Mouse (Mus musculus): Measurements from ENCODE around the gene Def6. TPM values are rescaled to one million over a fixed set of nuclear protein-coding genes. Genes with fewer than 3 reads are reported as not detected.

Gene Def6
- polyA plus RNA-seq, 1 experiment from 2014 or later, result 9.0 TPM

DNA sequence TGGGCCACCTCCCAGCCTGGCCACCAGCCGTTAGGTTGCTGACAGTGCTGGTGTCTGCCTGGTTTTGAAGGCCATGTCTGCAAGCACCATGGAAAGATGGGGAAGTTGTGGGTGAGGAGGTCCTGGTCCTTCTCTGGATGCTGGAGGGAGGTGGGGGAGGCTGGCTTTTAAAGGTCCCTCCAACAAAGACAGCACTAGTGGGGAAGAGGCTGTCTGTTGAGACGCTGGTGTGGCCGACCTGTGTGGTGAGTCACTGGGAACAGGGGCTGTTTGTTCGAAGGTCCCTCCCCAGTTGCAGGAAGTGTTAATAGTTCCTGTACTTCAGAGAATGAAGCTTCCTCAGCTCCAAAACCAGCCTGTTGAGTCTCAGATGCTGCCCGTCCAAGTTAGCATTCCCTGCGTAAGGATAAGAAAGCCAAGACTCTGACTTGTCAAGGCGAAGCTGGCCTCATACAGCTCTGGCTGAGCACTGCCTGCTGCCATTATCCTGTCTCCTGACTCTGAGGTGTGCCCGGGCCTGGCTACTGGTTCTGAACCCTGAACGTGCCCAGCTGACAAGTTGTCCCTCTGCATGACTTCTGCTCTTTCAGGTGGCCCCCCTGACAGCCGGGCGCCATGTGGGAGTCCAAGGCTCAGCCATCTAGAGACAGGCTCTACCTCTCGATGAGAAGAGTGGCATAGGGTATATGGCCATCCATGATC is 44.2 kb downstream of the Def6 start:
- Histone ChIP-seq H3K4me3 (ENCODE audit: low read depth, low read length) (no peak overlapping the region), H3K4me2 (ENCODE audit: low read depth, low read length) (no peak overlapping the region), H3K27ac (ENCODE audit: low read depth) (no peak overlapping the region), H3K9me3 (ENCODE audit: low read length) (no peaks in the 10 kb centered on the region), H3K4me1 (ENCODE audit: insufficient read depth) (peaks cover 27% of the 10 kb centered on the region), H3K27me3 (ENCODE audit: insufficient read depth, low read length) (no peaks in the 10 kb centered on the region), H3K9ac (replicated peaks) (no peak overlapping the region), H3K36me3 (replicated peaks; ENCODE audit: insufficient read depth, low read length) (no peaks in the 10 kb centered on the region)
- no peak for DNase-seq
- ATAC-seq, result no peak
- no peak for TF ChIP-seq EP300 (IDR thresholded peaks at IDR 0.05; ENCODE audit: low read depth)
- TF ChIP-seq CTCF (IDR thresholded peaks at IDR 0.05; ENCODE audit: low read depth), result no peak
- 66% methylated on average over 12 of the region's 12 CpGs for WGBS (ENCODE audit: insufficient replicate concordance)

DNA sequence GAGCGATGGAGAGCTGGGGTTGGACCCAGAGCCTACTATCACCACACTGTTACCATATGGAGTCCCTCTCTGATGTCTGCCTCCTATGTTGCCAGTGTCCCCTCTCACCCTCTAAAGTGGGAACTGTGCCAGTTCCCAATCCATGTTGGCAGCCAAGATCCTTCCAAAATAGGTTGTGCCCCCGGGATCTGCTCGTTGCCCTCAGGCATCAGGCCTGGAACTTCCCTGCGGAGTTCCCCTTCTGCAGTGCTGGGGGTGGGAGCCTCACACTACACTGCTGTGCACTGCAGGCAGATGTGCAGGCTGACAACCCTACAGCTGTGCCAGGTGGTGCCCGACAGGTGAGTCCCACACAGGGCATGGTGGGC is 44.7 kb downstream of the Def6 start:
- WGBS (ENCODE audit: insufficient replicate concordance), result 74% methylated on average over 5 of the region's 5 CpGs
- no peak for ATAC-seq
- no peak overlapping the region for H3K4me2 ChIP-seq (ENCODE audit: low read depth, low read length)
- TF ChIP-seq CTCF (IDR thresholded peaks at IDR 0.05; ENCODE audit: low read depth) (no peak), EP300 (IDR thresholded peaks at IDR 0.05; ENCODE audit: low read depth) (no peak)
- H3K27ac ChIP-seq (ENCODE audit: low read depth), result no peak overlapping the region
- no peaks in the 10 kb centered on the region for H3K9me3 ChIP-seq (ENCODE audit: low read length)
- no peaks in the 10 kb centered on the region for H3K27me3 ChIP-seq (ENCODE audit: insufficient read depth, low read length)
- H3K4me3 ChIP-seq (ENCODE audit: low read depth, low read length), result no peak overlapping the region
- DNase-seq, result no peak
- no peak overlapping the region for H3K9ac ChIP-seq (replicated peaks)
- H3K36me3 ChIP-seq (replicated peaks; ENCODE audit: insufficient read depth, low read length), result no peaks in the 10 kb centered on the region
- H3K4me1 ChIP-seq (ENCODE audit: insufficient read depth), result peaks cover 27% of the 10 kb centered on the region

DNA sequence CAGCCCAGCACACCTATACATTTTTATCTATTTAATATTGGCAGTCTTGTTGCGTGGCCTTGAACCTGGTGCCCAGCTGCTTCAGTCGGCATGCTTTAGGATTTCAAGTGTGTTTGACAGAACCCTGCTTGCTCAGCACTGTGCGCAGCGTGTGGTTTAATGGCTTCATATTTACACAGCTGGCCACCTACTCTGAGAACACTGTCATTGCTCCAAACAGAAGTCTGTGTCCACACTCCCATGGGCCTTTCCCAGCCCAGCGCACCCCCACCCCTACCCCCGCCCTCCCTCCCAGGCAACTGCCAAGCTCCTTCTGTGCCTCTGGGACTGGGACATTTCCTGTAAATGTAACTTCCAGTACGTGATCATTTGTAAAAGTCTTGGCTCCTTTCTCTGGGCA is 45.6 kb downstream of the Def6 start:
- H3K9ac ChIP-seq (replicated peaks), result no peak overlapping the region
- 63% methylated on average over 7 of the region's 7 CpGs for whole genome bisulfite sequencing (ENCODE audit: insufficient replicate concordance)
- H3K27ac ChIP-seq (ENCODE audit: low read depth), result no peak overlapping the region
- no peaks in the 10 kb centered on the region for H3K27me3 ChIP-seq (ENCODE audit: insufficient read depth, low read length)
- no peak overlapping the region for H3K4me3 ChIP-seq (ENCODE audit: low read depth, low read length)
- no peaks in the 10 kb centered on the region for H3K9me3 ChIP-seq (ENCODE audit: low read length)
- no peaks in the 10 kb centered on the region for H3K36me3 ChIP-seq (replicated peaks; ENCODE audit: insufficient read depth, low read length)
- DNase-seq (no peak), ATAC-seq (peak; percentile 71)
- TF ChIP-seq CTCF (IDR thresholded peaks at IDR 0.05; ENCODE audit: low read depth), result no peak
- no peak for TF ChIP-seq EP300 (IDR thresholded peaks at IDR 0.05; ENCODE audit: low read depth)
- H3K4me2 ChIP-seq (ENCODE audit: low read depth, low read length), result no peak overlapping the region
- H3K4me1 ChIP-seq (ENCODE audit: insufficient read depth), result peaks cover 25% of the 10 kb centered on the region

DNA sequence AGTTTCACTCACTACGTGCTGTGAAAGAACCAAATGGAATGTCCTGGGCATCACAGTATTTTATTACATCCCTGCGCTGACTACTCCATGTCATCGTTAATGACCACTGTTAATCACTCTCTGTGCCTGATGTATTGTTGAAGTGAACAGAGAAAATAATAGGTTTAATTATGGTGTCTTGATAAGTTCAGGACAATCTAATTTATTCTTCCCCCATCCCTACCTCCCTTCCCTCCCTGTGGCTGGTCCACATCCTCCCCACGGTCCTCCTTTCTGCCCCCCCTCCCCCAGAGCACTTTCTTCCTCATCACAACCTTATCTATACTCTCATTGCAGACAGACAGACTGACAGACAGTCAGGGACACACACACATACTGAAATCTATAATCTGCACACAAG is 47.2 kb downstream of the Def6 start:
- Histone ChIP-seq H3K27ac (ENCODE audit: low read depth) (no peak overlapping the region), H3K9me3 (ENCODE audit: low read length) (no peaks in the 10 kb centered on the region), H3K4me1 (ENCODE audit: insufficient read depth) (peaks cover 23% of the 10 kb centered on the region), H3K4me3 (ENCODE audit: low read depth, low read length) (no peak overlapping the region), H3K36me3 (replicated peaks; ENCODE audit: insufficient read depth, low read length) (no peaks in the 10 kb centered on the region; the same call in 1 of the 2 replicates), H3K4me2 (ENCODE audit: low read depth, low read length) (no peak overlapping the region), H3K27me3 (ENCODE audit: insufficient read depth, low read length) (no peaks in the 10 kb centered on the region), H3K9ac (replicated peaks) (no peak overlapping the region)
- WGBS (ENCODE audit: insufficient replicate concordance), result 71% methylated on average over 4 of the region's 4 CpGs
- ATAC-seq (no peak), DNase-seq (no peak)
- no peak for TF ChIP-seq EP300 (IDR thresholded peaks at IDR 0.05; ENCODE audit: low read depth)
- TF ChIP-seq CTCF (IDR thresholded peaks at IDR 0.05; ENCODE audit: low read depth), result no peak

DNA sequence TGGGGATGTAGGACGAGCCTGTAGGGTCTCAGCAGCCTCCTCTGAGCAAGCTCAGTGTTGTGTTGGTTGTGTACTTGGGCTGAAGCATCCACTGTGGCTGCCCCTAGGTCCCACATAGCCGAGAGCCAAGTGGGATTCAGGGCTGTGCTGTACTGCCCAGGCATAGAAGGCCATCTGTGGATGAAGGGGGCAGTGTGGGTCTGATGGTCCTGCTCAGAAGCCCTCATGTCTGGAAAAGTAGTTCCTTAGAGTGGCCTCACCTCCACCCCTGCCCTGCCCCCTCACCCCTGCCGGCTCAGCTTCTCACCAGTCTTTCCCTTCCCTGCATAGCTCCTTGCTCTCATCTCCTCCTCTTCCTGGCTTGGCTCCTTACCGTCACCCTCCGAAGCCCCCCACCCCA is 48.1 kb downstream of the Def6 start:
- Histone ChIP-seq H3K27ac (ENCODE audit: low read depth) (no peak overlapping the region), H3K27me3 (ENCODE audit: insufficient read depth, low read length) (no peaks in the 10 kb centered on the region), H3K4me1 (ENCODE audit: insufficient read depth) (peaks cover 23% of the 10 kb centered on the region), H3K36me3 (replicated peaks; ENCODE audit: insufficient read depth, low read length) (no peaks in the 10 kb centered on the region; the same call in 1 of the 2 replicates), H3K9me3 (ENCODE audit: low read length) (no peaks in the 10 kb centered on the region), H3K4me2 (ENCODE audit: low read depth, low read length) (no peak overlapping the region), H3K9ac (replicated peaks) (no peak overlapping the region), H3K4me3 (ENCODE audit: low read depth, low read length) (no peak overlapping the region)
- ATAC-seq (no peak), DNase-seq (no peak)
- TF ChIP-seq EP300 (IDR thresholded peaks at IDR 0.05; ENCODE audit: low read depth), result no peak
- no peak for TF ChIP-seq CTCF (IDR thresholded peaks at IDR 0.05; ENCODE audit: low read depth)
- WGBS (ENCODE audit: insufficient replicate concordance), result 48% methylated on average over 4 of the region's 5 CpGs

DNA sequence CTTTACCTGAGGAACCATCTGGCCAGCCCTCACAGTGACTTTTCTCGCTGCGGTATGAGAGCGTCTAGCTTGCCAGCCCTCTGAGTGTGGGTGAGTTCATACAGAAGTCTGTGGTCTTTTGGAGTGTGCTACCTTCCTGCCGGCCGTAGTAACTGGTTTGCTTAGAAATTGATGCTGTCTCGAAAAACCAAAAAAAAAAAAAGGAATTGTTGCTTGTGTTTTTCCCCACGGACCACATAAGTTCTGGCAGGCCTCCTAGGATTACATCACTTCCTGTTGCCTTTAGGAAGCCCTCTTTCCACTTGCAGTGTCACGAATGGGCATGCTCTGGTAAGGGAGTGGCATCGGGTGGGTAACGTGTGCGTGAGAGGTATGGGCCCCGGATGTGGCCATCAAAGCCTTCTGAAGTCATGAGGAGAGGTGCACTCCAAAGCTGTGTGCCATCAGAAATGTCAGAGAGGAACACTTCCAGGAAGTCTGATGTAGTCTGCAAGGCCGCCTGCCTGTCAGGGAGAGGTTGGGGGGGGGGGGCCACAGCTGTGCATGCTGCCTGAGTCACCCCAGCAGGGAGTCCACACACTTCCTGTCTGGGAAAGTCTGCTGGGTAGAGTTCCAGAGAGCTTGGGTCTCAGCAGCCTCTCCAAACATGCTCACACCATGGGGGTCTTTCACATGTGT is 49.2 kb downstream of the Def6 start:
- DNase-seq (peak; percentile 67), ATAC-seq (peak; percentile 35; the same call in 1 of the 2 replicates)
- Histone ChIP-seq H3K9me3 (ENCODE audit: low read length) (no peaks in the 10 kb centered on the region), H3K4me3 (ENCODE audit: low read depth, low read length) (no peak overlapping the region), H3K27ac (ENCODE audit: low read depth) (peak overlapping the region; percentile 60), H3K4me2 (ENCODE audit: low read depth, low read length) (peak overlapping the region; percentile 10; the same call in 1 of the 2 replicates), H3K9ac (replicated peaks) (no peak overlapping the region), H3K4me1 (ENCODE audit: insufficient read depth) (peaks cover 29% of the 10 kb centered on the region), H3K27me3 (ENCODE audit: insufficient read depth, low read length) (no peaks in the 10 kb centered on the region), H3K36me3 (replicated peaks; ENCODE audit: insufficient read depth, low read length) (no peaks in the 10 kb centered on the region; the same call in 1 of the 2 replicates)
- TF ChIP-seq CTCF (IDR thresholded peaks at IDR 0.05; ENCODE audit: low read depth) (no peak), EP300 (IDR thresholded peaks at IDR 0.05; ENCODE audit: low read depth) (no peak)
- WGBS (ENCODE audit: insufficient replicate concordance), result 21% methylated on average over 13 of the region's 13 CpGs
